Mouse (Mus musculus) heart, postnatal 4 days (tissue): ENCODE data around the gene Clpb. TPM values are rescaled to one million over a fixed set of nuclear protein-coding genes. Genes with fewer than 3 reads are reported as not detected.
"Not testable (repeated sequence)": the region's sequence is repeated elsewhere in the genome, so short reads cannot be mapped to it uniquely, and the experiment has no call there.

Experiments
- DNase-seq: peaks from one replicate; pipeline ENCODE4 v3.0.0; 2021
- total RNA-seq, 2 experiments: library from RNA; stranded (reverse); gene quantifications; 2 replicates each; pipeline ENCODE4 v1.2.3; 2021

Gene Clpb
- total RNA-seq: 10 to 100 TPM; 50.3 to 52.7 TPM

DNA sequence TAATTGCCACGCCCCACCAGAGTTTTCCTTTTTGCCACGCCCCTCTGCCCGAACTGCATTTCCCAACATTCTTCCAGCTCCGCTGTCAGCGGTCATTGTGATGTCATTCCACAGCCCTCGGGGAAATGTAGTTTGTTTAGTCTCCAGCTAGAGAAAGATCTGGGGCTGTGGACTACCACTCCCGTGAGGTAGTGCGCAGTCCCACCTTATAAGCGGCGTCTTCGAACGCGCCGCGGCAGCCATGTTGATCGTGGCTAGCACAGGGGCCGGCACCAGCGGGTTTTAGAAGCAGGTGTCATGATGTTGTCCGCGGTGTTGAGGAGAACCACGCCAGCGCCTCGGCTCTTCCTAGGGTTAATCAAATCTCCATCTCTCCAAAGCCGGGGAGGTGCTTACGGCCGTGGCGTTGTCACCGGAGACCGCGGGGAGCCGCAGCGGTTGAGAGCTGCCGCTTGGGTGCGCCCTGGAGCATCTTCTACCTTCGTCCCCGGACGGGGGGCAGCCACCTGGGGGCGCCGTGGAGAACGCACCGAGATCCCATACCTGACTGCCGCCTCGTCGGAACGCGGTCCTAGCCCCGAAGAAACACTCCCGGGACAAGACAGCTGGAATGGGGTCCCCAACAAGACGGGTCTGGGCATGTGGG is at the start of gene Clpb:
TSS of gene Clpb (plus strand) at position 120 of the 646 bp plus-strand sequence.
- DNase-seq: peak; percentile 92

DNA sequence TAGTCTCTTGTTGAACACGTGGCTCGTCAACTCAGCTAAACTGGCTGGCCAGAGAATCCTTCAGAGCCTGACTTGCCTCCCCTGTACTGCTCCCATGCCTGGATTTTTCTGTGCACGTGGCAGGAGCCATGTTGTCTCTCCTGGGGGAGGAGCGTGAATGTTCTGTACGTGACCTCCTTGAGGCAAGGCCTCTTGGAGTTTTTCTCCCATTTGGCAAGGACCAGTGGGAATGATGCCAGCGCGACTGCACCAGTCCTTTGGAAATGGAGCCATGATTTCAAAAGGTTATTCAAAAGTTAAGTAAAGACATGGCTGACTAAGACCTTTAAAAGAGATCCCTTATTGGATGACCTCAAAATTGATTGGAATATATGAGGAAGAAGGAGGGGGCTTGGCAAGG is 48.0 kb upstream of the Clpb start:
- no peak for DNase-seq

DNA sequence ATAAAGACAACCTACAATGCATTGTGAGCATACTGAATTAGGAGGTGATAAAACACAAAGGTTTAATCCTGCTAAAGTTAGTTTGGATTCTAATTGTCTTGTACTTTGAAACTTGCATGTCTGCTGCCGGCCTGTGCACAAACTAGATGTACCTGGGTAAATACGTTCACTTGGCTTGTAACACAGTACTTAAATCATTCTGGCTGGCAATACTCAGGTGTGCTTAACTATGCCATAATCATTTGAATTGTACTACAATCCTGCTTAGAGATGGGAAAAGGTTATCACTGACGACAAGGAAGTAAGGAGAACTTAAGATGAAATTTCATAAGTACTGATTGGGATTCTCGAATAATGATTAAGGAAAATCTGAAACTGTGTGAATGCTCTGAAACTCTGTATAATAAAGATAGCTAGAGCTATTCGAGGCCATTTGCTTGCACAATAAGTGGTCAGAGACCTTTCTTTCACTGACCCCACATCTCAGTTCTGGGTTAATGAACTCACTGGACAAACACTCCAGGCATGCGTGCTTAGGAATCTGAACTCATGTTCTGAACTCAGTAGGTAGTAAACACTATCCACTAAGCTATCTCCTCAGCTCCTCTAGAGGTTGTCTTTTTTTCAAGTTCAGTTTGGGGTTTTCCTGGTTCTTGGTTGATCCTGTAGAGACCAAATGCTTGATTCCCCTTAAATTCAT is 47.1 kb upstream of the Clpb start:
- no peak for DNase-seq

DNA sequence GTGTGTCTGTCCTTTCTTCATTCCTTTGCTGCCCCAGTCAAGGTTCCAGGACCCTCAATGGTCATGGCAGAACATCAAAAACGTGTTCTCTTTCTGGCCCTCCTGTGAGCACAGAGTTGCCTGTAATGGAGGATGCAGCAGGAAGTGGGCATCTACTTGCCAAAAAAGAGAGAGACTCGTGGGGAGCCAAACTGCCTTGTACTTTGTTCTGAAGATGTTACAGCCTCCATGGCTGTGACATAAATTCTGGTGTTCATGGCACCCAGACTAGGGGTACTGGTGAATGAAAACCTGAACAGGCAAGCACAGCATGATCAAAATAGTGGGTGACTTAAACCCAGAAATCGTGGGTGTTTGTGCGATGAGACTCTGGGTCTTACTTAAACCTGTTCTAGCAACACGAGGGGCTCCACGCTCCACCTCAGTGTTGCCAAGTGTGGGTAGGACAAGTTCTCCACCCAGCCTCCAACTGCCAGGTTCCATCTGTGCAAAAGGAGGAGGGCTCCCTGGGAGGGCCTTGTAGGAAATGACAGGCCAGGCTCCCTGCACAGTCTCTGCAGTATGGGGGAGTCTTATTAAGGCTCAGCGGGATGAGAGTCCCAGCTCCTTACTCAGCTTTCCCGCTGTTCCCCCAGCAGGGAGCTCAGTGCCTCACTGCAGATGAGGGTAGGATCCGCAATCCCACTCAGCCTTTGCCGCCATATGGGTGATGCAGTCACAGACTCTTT is 45.8 kb upstream of the Clpb start:
- no peak for DNase-seq

DNA sequence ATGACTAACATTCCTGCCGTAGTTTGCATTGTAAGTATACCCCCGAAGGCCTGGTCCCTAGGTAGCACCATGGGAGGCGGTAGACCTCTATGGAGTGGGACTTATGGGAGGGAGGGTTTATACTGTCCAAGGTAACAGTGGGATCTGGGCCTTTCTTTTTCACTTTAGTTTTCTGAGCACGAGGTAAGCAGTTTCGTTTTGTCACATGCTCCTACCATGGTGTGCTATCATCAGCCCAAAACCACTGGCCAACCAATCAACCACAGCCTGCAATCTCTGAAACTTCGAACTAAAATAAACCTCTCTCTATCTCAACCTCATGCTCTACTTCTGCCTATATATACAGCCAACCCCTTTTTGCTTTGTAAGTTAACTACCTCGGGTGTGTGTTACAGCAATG is 45.2 kb upstream of the Clpb start:
- DNase-seq: no peak

DNA sequence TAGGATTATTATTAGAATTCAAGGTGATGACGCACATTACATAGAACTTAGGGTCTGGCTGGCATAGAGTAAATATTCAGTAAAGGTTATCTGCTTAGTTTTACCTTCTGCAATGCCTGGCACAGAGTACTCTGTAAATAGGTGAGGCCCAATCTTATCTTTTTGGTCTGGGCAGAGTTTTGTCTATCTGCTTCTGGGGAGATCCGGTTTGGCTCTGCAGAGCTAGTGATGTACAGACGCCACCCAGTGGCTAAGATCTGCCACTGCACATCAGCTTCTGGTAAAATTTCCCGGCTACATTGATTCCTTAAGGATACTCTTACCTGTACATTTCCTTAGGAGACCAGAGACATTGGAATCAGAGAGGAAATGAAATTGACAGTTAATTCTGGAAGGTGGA is 43.1 kb upstream of the Clpb start:
- DNase-seq: peak; percentile 45

DNA sequence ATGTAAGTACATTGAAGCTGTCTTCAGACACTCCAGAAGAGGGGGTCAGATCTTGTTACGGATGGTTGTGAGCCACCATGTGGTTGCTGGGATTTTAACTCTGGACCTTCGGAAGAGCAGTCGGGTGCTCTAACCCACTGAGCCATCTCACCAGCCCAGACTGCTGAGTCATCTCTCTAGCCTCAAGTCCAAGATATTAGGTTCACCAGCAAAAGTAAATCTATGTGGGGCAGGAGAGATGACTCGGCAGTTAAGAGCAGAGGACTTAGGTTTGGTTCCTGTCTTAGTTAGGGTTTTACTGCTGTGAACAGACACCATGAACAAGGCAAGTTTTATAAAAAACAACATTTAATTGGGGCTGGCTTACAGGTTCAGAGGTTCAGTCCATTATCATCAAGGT is 41.6 kb upstream of the Clpb start:
- not testable (repeated sequence) for DNase-seq

DNA sequence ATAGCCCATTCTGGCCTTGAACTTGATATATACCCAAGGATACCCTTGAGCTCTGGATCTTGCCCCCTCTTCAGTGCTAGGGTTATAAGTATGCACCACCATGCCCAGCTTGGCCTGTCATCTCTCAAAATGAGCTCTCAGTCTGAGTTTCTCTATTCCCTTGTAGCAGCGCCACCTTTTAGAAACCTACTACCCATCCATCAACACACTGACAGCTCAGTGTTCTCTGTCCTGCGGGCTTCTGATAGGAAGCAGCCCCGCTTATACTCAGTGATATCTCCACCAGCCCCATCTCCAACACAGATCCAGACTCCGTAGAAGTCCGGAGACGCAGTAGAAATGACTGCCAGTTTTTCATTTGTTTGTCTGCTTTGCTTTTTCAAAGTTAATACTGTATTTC is 39.1 kb upstream of the Clpb start:
- no peak for DNase-seq

DNA sequence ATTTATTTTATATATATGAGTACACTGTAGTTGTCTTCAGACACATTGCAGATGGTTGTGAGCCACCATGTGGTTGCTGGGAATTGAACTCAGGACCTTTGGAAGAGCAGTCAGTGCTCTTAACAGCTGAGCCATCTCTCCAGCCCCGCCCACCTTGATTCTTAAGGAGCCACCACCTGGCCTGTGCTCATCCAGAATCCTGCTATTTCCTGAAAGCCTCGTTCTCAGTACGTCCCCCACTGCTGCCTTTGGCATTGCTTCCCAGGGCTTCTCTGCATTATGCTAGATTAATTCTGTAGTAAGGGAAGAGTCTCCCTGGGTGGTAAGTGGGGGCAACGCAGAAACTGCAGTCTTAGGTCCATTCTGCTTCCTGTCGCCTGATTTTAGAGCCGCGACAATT is 36.3 kb upstream of the Clpb start:
- DNase-seq: not testable (repeated sequence)

DNA sequence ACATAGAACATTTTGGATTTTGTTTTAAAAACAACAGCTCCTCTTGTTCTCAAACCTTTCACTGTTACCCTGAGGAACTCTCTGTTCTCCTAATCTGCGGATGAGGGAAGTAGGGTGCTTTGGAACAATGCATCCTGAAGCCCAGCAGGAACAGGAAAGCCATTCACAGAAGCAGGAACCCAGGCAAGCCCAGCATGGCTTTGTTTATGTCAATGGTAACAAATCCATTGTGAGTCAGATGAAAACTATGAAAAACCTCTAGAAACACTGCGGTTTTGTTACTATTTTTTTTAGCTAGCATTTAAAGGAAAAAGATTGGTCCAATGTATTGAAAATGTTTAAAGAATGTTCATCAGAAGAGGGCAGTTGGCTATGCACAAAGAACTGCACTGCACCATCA is 35.0 kb upstream of the Clpb start:
- no peak for DNase-seq

DNA sequence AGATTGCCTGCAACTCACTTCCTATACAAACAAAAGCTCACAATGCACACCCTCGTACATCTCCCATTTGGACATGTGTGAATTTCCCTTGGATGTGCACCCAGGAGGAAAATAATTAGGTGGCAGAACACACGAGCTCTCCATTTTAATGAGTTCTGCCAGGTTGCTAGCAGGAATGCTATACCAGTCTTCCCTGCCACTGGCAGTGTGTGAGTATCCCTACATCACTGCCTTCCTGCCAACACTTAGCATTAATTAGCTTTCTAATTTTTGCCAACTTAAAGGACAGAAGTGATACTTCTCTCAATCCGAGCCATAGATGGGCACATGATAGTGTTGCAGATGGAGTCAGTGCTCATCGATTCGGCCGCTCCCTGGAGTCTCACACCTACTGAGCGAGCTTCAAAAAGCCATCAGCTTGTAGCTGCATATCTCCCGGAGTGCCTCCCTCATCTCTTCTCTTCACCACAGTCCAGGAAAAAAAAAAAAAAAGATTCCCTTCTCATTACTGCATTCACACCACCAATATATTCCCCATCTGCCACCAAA is 29.7 kb upstream of the Clpb start:
- no peak for DNase-seq

DNA sequence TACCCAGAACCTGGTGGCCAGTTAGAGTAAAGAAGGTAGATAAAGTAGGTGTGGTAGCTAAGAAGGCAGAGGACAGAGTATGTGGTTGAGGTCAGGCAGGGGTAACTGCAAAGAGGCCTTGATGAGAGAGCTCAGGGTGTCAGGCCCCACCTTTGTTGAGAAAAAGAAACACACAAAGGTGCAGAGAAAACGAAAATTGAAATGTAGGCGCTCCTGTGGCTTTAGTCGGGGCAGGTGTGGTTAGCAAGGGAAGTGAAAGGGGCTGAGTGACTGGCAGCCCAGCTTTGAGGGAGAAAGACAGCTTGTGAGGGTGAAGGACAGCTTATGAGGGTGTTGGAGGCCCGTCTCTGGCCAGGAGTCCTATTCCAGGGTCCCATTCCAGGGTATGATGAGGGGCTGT is 28.9 kb upstream of the Clpb start:
- DNase-seq: no peak

DNA sequence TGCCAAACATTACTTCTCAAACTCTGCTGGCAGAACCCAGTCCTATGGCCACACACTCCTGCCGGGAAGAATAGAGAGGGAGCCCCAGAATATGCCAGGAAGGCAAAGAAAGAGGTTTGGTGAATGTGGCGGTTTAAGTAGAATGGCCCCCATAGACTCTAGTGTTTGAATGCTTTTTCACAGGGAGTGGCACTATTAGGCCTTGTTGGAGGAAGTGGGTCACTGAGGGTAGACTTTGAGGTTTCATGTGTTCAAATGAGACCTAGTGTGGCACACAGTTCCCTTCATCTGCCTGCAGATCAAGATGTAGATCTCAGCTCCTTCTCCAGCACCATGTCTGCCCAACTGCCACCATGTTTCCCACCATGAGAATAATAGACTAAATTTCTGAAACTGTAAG is 27.4 kb upstream of the Clpb start:
- DNase-seq: no peak

DNA sequence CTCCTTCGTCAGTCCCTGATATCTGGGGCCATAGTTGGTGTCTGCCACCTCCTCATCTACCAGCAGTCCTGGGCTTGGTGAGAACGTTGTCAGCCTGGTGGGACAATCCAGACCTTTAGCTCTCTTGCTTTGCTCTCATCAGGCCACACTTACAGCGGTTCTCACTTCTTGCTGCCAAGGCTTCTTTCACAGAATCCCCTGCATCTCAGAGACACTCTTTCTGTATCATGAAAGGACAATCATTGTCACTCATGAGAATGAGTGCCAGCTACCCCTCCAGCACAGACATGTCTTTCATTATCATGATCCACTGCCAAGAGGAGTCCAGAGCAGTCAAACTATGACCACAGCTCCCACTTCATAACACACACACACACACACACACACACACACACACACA is 19.6 kb upstream of the Clpb start:
- DNase-seq: no peak

DNA sequence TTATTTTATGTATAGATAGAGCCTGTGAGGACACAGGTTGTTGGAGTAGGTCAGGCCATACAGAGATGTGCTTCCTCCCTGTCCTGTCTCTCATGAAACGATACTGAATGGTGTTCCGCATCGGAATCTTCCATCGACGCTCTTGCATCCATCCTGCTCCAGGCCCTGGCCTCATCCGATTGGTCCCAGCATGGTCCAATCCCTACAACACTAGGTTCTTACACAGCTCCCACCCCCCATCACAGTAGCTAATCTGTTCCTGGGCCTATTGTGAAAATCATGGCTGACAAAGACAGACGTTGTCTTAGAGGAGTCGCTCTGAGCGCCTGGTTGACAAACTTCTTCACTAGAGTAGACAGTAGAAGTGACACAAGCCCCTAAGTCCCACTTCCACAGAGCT is 13.7 kb upstream of the Clpb start:
- DNase-seq: no peak

DNA sequence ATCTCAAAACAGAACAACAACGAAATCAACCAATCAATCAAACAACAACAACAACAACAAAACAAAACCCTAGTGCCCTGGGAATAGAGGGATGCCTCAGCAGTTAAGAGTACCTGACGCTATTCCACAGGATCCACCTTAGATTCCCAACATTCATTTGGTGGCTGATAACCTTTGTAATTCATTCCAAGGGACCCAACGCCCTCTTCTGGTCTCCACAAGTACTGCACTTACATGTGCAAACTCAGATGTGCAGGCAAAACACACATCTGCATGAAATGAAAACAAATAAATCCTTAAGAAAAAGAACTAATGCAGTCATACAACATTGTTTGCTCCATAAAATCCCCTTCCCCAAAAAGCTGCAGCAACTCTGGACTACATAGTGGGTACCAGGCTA is 12.9 kb upstream of the Clpb start:
- DNase-seq: peak; percentile 24

DNA sequence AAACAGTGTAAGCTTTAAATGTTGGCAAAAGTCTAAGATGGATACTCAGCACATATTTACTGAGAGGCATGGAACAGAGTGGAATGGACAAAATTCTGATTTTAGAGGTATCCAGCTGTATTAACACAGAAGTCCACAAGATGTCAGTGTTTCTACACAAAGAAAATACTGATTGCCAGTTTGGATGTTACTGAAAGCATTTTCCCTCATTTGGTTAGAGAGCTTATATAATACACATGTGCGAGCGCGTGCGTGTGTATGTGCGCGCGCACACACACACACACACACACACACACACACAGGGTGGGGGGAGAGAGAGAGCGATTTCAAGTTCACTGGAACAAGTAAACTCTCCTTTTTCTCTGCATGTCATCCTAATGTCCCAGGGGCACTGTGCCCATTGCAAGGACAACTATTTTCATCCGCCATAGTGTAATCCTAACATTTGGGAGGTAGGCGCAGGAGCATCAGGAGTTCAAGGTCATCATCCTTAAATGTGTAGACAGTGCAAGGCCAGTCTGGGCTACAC is 9.7 kb upstream of the Clpb start:
- no peak for DNase-seq

DNA sequence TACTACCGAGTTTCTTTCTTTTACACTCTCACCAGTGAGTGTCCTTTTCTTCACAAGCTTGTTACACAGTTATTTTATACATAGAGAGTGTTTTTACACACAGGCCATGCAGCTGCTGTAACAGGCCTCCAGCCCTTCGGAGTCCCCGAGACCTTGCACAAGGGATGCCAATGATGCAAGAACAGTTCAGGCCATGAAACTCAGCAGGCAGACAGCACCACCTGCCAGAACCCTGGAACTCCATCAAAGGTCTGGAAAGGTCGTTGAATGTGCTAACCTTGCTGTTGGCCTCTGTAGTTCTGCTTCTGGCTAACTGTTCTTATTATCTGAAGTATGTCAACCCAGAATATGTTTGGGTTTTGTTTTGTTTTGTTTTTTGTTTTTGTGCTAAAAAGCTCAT is 8.5 kb upstream of the Clpb start:
- no peak for DNase-seq

DNA sequence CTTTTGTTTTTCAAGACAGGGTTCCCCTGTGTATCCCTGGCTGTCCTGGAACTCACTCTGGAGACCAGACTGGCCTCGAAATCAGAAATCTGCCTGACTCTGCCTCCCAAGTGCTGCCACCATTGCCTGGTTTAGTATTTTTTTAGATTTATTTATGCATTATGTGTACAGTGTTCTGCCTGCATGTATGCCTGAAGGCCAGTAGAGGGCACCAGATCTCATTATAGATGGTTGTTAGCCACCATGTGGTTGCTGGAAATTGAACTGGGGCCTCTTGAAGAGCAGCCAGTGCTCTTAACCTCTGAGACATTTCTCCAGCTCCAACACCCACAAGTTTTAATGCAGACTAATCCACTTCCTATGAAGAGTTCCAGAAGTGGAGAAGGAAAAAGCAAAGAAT is 1.4 kb upstream of the Clpb start:
- DNase-seq: no peak

DNA sequence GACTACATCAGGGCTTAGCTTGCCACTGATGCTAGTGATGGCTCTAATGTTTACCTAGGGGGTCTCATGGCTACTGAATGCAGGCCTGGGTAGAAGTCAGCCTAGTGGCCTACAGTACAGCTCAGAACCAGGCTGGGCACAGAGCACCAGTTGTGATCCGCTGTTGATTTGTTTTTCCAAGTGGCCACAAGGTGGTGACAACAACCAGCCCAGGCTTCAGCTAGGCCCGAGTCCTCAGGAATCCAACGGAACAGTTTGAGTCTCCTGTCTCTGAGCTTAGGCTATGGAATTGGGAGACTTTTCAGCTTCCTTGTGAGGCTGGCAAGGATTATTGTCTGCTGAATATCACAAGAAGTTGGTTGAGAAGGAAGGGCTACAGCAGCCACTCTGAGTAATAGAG is 3.1 kb downstream of the Clpb start:
- DNase-seq: peak; percentile 64

DNA sequence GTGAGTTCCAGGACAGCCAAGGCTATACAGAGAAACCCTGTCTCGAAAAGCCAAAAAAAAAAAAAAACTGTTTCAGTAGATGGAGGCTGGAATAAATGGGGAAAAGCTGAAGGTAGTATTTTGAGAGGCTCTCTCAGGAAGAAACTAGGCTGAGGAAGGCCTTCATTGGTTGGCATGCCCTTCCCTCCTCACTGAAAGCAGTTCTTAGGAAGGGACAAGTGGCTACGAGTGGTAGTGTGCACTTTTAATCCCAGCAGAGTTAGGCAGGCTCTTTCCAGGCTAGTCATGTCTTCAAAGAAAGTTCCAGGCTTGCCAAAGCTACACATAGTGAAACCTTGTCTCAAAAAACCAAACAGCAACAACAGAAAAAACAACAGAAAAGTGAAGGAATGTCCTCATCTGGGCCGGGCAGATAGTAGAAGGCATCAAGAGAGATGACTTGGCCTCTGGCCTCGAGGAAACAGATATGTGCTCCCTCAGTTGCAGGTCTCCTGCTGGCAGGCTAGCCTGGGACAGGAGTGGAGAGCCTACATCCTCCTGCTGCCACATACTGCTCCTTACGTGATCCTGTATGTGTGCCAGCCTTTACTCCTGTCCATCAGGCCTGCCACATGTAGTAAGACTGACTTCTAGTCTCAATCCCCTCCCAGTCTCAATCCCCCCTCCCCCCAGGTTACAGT is 8.3 kb downstream of the Clpb start:
- no peak for DNase-seq

DNA sequence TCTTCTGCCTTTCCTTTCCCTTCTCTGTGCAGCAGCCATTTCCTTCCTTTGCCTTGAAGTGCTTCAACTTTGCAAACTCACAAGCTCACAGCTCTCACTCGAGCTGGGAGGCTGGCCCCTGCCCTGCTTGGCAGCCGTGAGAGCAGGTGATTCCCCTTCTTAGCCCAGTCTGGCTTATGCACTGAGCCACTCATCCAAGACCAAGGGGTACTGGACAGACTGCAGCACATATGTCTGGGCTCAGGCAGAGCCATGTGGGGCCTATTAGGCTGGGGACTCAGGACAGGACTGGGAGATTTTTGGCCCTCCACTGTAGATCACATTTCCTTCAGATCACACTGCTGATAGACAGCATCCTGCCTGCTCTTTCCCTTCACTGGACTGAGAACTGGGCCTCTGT is 10.1 kb downstream of the Clpb start:
- DNase-seq: peak; percentile 45
